Mouse (Mus musculus) skeletal muscle tissue, adult 2 months (tissue): ENCODE measurements at regions not wholly inside any gene's neighbourhood (a gene's known extent, or its start where the extent isn't known, plus 50 kb on each side); places are given as distances from the start of the nearest gene placed in this dataset.
"Not testable (repeated sequence)": the region's sequence is repeated elsewhere in the genome, so short reads cannot be mapped to it uniquely, and the experiment has no call there.

Experiments used
- DNase-seq: peaks from one replicate; pipeline ENCODE4 v3.0.0-alpha.2; 2012; ENCODE audit warnings: low read depth, low spot score

GRCm38 (mm10) chr13:111904616-111905212 lies 95.9 kb upstream of the Map3k1 start:
- no peak for DNase-seq

- no peak for DNase-seq
Observed at GRCm38 (mm10) chr13:111905213-111905701, 96.5 kb upstream of the Map3k1 start.

- no peak for DNase-seq
Observed at GRCm38 (mm10) chr13:111911071-111911470, 102.3 kb upstream of the Map3k1 start.

DNA sequence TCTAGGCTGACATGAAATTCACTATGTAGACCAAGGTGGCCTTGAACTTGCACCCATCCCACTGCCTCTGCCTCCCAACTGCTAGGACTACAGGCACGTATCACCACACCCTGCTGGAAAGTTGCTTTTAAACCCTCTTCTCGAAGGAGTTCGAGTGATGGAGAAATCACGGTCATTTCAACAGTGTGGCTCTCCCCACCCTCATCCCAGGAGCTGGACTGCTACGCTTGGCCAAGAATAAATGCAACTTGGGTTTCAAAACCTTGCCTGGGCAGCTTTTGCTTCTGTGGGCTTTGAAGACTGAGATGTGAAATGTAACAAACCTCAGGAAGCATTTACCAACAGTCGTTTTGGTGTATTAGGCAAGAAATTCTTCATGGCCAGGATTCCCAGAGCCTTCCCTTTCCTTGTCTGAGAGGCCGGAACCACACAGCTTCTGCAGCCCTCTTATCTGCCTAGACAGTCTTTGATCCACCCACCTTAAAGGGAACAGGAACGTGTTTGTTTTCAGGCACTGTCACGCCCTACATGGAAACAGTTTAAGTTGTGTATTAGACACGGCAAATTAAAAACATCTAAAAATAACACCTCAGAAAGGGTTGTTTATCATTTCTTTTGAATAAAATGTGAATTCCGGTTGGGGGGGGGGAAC lies 103.0 kb upstream of the Map3k1 start:
- DNase-seq: no peak

DNA sequence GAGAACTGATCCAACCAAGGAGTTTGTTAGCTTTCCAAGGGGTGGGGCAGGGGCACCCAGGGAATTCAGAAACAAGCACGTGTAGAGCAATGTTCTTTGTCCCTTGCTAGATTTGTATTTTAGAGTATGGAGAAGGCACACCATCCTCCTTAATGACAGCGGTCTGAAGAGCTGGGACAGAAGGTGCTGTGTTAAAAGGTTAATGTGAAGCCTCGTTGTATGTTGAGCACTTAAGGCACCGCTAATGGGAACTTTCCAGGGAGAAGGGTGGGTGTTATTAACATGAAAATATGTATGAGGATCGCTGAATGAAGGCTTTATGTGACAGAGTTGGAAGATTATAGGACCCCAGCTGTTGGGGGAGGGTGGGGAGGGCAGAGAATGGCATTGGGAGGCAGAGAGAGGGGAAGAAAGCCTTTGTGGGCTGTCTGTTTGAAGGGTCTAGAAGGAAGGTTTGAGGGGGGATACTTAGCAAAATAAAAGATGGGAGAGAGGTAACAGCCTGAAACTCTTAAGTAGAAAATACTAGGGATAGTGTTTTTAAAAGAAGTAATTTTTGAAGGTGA lies 105.6 kb upstream of the Map3k1 start:
- DNase-seq: no peak

- DNase-seq: not testable (repeated sequence)
Observed at GRCm38 (mm10) chr13:111919417-111919816, 110.6 kb upstream of the Map3k1 start.

DNA sequence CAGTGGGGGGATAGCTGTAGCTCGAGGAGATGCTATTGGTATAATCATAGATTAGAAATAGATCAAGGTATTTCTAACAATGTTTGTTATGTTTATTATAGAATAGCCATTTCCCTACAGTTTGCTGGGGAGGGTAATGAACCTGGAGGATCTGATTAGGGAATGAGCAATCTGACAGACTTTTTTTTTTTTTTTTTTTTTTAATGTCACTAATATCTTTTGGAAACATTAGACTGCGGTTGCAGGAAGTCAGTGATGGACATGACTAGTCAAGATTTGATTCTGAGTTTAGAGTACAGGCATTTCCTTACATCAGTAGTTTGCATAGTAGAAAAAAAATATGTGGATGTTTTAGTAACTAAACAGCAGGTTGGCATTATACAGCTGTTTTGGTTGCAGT lies 111.7 kb upstream of the Map3k1 start:
- DNase-seq: no peak

DNA sequence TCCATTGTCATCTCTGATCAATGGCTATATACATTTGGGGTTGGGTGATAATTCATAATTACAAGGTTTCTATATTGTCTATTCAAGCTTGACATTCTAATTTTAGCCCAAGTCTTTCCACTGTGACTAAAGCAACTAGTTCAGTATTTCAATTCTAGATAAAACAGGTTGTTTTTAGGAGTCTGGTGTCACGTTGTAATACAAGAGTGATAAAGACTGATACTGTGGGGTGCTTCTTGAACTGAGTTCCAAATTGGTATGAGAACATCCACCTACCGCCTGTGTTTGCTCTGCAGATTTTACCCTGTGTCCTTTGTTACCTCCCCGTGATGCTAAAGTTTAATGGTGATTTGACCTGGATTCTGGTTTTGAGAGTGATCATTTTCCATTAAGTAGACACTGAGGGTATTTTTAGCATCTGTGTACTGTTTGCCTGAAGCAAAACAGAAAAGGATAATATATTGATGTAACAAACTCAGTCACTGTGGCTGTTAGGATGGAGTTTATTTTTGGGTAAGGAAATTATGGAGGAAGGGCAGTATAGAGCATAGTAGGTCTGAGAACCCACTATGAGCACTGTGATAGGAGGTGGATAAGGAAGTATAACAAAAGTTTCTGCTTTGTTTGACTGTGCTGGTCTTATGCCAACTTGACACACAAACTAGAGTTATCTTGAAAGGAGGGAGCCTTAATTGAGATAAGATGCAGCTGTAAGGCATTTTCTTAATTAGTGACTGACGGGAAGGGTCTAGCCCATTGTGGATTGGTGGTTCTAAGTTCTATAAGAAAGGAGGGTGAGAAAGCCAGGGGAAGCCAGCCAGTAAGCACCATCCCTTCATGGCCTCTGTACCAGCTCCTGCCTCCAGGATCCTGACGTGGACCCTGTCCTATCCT lies 112.6 kb upstream of the Map3k1 start:
- no peak for DNase-seq

GRCm38 (mm10) chr13:111925349-111925748 lies 116.6 kb upstream of the Map3k1 start:
- DNase-seq: no peak

DNA sequence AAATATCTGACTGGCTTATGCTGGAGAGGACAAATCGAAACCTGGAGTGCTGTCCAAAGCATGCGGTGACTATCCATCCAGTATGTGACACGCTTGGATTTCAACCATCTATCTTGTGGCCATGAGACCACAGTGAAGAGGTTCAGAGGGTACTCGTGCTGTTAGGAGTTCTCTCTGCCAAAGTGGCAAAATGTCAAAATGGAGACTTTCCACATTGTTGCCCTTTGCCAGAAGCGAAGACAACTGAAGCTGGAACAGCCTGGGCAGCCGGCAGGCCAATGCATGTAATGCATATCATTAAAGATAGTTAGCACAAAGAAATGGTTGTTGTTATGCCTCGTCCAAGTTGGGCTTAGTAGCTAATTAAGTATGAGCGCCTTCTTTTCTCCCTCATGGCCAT lies 118.0 kb upstream of the Map3k1 start:
- DNase-seq: no peak

- DNase-seq: no peak
Observed at GRCm38 (mm10) chr13:111927489-111927888, 118.7 kb upstream of the Map3k1 start.

GRCm38 (mm10) chr13:111928636-111929544 lies 120.1 kb upstream of the Map3k1 start:
- no peak for DNase-seq

- DNase-seq: no peak
Observed at GRCm38 (mm10) chr13:111929908-111930307, 121.1 kb upstream of the Map3k1 start.

GRCm38 (mm10) chr13:111932464-111932863 lies 123.7 kb upstream of the Map3k1 start:
- DNase-seq: no peak

DNA sequence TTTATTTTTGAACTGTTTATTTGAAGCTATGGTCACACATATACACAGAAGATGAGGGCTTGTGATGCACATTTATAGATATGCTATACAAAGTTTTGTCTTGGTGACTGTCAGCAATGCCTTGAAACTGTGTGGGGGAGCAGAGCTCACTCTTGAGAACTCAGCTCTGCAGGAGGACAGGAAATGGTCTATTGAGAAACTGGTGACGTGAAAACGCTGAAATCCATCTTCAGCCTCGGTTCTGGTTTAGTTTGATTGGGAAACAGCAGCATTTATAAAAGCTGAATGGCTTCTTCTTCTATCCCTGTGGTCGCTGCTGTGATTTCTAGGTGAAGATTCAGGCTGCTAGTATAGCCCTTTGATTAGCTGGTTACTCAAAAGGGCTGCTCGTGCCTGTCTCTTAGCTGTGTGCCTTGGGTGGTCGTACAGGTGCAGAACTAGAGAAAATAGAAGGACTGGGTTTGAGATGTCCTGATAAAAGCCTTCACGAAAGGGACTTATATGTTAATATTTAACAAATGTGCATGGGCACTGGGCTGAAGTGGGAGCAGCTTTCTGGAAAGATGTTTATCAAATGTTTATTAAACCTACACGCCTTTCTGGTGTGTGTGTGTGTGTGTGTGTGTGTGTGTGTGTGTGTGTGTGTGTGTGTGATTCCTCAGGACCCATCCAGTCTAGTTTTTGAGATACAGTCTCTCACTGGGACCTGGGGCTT lies 124.9 kb upstream of the Map3k1 start:
- DNase-seq: no peak

DNA sequence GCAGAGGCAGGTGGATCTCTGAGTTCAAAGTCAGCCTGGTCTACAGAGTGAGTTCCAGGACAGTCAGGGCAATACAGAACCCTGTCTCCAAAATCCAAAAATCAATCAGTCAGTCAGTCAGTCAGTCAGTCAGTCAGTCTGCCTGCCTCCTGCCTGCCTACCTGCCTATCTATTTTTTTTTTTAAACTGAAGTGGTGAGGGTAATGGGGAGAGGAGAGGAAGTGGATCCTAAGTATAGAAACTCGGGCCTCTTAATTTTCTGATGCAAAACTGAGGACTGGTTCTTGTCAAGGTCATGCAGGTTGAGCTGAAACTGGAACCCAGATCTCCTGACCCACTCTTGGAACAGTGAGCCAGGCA lies 126.9 kb upstream of the Map3k1 start:
- DNase-seq: no peak

GRCm38 (mm10) chr13:111936081-111936857 lies 127.5 kb upstream of the Map3k1 start:
- DNase-seq: peak; percentile 75

- DNase-seq: no peak
Observed at GRCm38 (mm10) chr13:111936983-111937382, 128.2 kb upstream of the Map3k1 start.

GRCm38 (mm10) chr13:111938896-111939422 lies 130.2 kb upstream of the Map3k1 start:
- DNase-seq: no peak
